Mouse (Mus musculus) forebrain, embryonic 13.5 days (tissue): ENCODE measurements at regions not wholly inside any gene's neighbourhood (a gene's known extent, or its start where the extent isn't known, plus 50 kb on each side); places are given as distances from the start of the nearest gene placed in this dataset.

ENCODE experiments used
- ATAC-seq: fragments of 200-750 bp; cut with Nextera tagmentation; 2 replicates; pipeline ENCODE4 v1.8.0; 2017
- H3K27ac ChIP-seq: fragments of 300-500 bp; sonication (generic); 2 replicates; pipeline ENCODE4 v1.5.1; 2015; ENCODE audit warnings: inconsistent platforms, mild to moderate bottlenecking, moderate library complexity
- H3K27me3 ChIP-seq: fragments of 300-500 bp; sonication (generic); 2 replicates; pipeline ENCODE4 v1.6.1; 2015; ENCODE audit warnings: mild to moderate bottlenecking, inconsistent platforms
- H3K36me3 ChIP-seq: fragments of 300-500 bp; sonication (generic); 2 replicates; pipeline ENCODE4 v1.6.1; 2015; ENCODE audit warnings: mild to moderate bottlenecking, inconsistent platforms; ENCODE audit not compliant: poor library complexity, severe bottlenecking
- H3K4me1 ChIP-seq: fragments of 300-500 bp; sonication (generic); 2 replicates; pipeline ENCODE4 v1.6.1; 2015; ENCODE audit warnings: inconsistent platforms
- H3K4me2 ChIP-seq: fragments of 300-500 bp; sonication (generic); 2 replicates; pipeline ENCODE4 v1.6.1; 2015; ENCODE audit warnings: inconsistent platforms, mild to moderate bottlenecking, moderate library complexity
- H3K4me3 ChIP-seq: fragments of 300-500 bp; sonication (generic); 2 replicates; pipeline ENCODE4 v1.5.1; 2015; ENCODE audit warnings: mild to moderate bottlenecking, inconsistent platforms
- H3K9ac ChIP-seq: fragments of 300-500 bp; sonication (generic); 2 replicates; pipeline ENCODE4 v1.6.1; 2015; ENCODE audit warnings: mild to moderate bottlenecking, inconsistent platforms
- H3K9me3 ChIP-seq: fragments of 300-500 bp; sonication (generic); replicated peaks from 2 replicates; pipeline ENCODE4 v1.6.1; 2016; ENCODE audit warnings: inconsistent platforms
- WGBS: fragments of 180-500 bp; shearing (Covaris S2); methylation state at CpG from one replicate; pipeline ENCODE4 v1.1.7; 2015; 5-methylcytosine and 5-hydroxymethylcytosine counted together

DNA sequence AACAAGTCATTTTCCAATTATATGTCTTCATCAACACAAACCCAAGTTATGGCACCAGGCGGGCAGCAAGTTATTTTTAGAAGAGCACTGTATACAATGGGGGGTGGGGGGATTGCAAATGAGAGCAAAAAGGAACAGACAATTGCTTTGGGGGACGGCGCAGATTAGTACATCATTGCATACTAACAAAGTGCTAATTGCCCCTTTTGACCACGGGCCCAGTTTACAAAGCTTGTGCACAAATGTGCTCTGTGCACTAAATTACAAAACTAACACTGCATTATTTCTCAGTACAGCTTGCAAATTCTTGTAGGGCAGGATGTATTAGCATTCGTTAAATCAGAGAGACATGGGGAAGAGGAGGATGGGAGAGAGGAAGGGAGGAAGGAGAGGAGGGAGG, 116.3 kb upstream of the Cmc1 start:
- H3K9ac ChIP-seq, result no peak overlapping the region
- peaks cover 3% of the 10 kb centered on the region; the same call in 1 of the 2 replicates for H3K27me3 ChIP-seq
- 0 out of 2 replicates have a peak overlapping the region, but pooled peaks have one; percentile 1 for H3K4me2 ChIP-seq
- H3K36me3 ChIP-seq, result no peaks in the 10 kb centered on the region
- no peaks in the 10 kb centered on the region for H3K9me3 ChIP-seq
- no peak overlapping the region for H3K4me3 ChIP-seq
- H3K4me1 ChIP-seq, result peaks cover 17% of the 10 kb centered on the region
- peak; percentile 78 for ATAC-seq
- peak overlapping the region; percentile 12 for H3K27ac ChIP-seq
- WGBS, result 9% methylated on average over 5 of the region's 5 CpGs

DNA sequence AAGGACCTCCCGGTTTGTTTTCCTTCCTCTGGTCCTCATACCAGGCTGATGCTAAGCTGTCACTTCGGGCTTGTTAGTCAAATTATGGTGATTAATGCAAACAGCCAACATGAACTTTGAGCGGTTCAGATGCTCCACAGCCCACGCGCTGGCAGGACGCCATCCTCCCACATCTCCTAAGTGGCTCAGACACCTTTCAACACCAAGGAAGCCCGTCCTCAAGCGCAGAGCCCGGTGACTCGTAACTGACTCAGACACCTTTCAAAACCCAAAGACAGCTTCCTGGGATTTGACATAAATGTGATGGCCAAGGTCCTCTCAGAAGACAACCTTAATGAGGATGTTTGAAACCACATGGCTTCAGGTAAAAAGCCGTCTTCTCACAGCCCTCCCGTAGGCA, 121.7 kb upstream of the Cmc1 start:
- no peak overlapping the region for H3K4me2 ChIP-seq
- H3K4me1 ChIP-seq, result peaks cover 3% of the 10 kb centered on the region; the same call in 1 of the 2 replicates
- no peak overlapping the region for H3K27ac ChIP-seq
- no peaks in the 10 kb centered on the region; the same call in 1 of the 2 replicates for H3K27me3 ChIP-seq
- no peaks in the 10 kb centered on the region for H3K9me3 ChIP-seq
- 81% methylated on average over 12 of the region's 12 CpGs for WGBS
- H3K36me3 ChIP-seq, result no peaks in the 10 kb centered on the region
- no peak overlapping the region for H3K9ac ChIP-seq
- no peak for ATAC-seq
- no peak overlapping the region for H3K4me3 ChIP-seq

DNA sequence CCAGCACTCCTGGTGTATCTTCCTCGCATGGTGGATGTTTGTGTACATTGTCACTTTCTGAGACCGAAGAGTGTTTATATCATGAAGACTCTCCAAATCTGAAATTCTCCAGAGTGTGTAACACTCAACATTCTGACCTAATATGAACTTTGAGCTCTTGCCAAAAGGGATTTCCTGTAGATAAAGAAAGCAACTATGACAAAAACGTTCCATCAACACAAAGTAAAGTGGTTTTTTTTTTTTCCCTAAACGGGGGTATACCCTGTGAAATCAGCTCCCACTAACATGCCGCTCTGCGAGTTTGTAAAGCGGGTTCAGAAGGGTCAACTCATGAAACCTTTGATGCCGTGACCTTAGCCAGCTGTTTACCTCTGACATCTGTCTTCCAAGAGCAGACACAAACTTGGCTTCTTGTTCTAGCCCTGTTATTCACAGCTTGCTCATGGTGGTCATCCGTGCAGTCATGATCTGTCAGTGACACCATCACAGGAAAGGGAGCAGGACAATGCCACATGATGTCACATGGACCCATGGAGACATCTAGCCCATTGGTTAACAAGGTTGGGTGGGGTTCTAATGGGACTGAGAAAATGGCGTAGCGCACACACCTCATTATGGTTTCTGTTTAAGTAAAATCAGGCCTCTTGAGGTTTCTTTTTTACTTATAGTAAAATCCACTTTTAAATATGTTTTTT, 122.9 kb upstream of the Cmc1 start:
- WGBS, result 89% methylated on average over 11 of the region's 11 CpGs
- no peaks in the 10 kb centered on the region for H3K36me3 ChIP-seq

DNA sequence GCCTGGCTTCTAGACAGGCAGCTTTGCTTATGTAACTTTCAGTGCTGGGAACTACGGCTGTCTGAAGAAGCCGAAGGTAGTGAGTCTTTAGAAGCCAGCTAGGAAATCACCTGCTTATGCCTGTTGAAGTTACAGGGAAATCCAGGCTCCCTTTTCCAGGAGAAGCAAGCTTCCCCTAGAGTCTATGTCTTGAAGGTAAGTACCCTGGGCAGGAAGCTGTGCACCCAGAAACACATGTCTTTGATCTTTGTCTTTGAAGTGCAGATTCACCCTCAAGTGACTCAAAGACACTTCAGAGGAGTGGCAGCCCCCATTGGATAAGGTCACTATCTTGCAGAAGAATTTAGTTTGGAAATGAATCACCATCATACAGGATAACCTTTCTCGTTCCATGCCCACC, 135.5 kb upstream of the Cmc1 start:
- H3K27me3 ChIP-seq, result no peaks in the 10 kb centered on the region
- no peak for ATAC-seq
- H3K4me1 ChIP-seq, result no peaks in the 10 kb centered on the region
- H3K36me3 ChIP-seq, result no peaks in the 10 kb centered on the region
- H3K4me2 ChIP-seq, result no peak overlapping the region
- 82% methylated on average over 3 of the region's 3 CpGs for WGBS
- no peaks in the 10 kb centered on the region for H3K9me3 ChIP-seq
- no peak overlapping the region for H3K27ac ChIP-seq
- no peak overlapping the region for H3K9ac ChIP-seq
- H3K4me3 ChIP-seq, result no peak overlapping the region

More for the DNA sequence above, 122.9 kb upstream of the Cmc1 start:
- Histone ChIP-seq H3K4me3 (no peak overlapping the region), H3K27me3 (no peaks in the 10 kb centered on the region), H3K9me3 (no peaks in the 10 kb centered on the region), H3K4me2 (no peak overlapping the region), H3K27ac (no peak overlapping the region), H3K9ac (no peak overlapping the region), H3K4me1 (no peaks in the 10 kb centered on the region)
- no peak for ATAC-seq

DNA sequence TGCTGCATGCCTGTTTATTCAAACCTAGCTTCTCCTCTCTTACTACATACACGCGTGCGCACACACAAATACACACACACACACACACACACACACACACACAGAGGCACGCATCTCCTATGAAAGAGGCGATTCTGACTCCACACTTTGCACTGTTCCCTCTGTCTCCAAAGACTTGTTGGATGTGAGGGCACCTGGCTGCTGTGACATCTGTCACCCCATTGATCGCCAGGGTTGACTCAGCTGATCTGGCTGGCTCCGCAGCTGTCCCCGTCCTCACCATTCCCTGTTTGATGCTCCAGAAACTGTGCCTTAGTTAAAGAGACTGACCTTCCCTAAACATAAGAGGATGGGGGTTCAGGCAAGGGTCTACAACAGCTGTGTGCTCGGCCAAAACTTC, 137.6 kb upstream of the Cmc1 start:
- no peak overlapping the region for H3K27ac ChIP-seq
- no peaks in the 10 kb centered on the region for H3K9me3 ChIP-seq
- no peak overlapping the region for H3K9ac ChIP-seq
- no peaks in the 10 kb centered on the region for H3K36me3 ChIP-seq
- 90% methylated on average over 9 of the region's 9 CpGs for WGBS
- no peak for ATAC-seq
- H3K4me3 ChIP-seq, result no peak overlapping the region
- no peak overlapping the region for H3K4me2 ChIP-seq
- H3K4me1 ChIP-seq, result no peaks in the 10 kb centered on the region
- H3K27me3 ChIP-seq, result no peaks in the 10 kb centered on the region

DNA sequence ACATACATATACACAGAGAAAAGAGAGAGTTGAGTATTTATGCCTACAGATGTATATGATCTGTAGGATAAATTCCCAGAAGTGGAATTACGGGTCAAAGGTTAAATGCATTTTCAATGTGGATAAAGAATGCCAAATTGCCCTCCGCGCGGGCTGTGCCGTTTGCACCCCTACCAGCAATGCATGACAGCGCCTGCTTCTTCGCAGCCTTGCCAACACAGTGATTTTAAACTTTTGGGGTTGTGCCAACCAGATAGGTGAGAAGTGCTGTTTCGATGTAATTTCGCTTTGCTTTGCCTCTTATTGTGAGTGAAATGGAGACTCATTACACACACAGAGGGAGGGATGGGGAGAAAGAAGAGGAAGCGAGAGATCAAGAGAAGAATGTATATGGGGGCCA, 142.9 kb upstream of the Cmc1 start:
- no peak for ATAC-seq
- no peaks in the 10 kb centered on the region for H3K4me1 ChIP-seq
- no peak overlapping the region for H3K4me2 ChIP-seq
- H3K36me3 ChIP-seq, result no peaks in the 10 kb centered on the region
- no peaks in the 10 kb centered on the region for H3K9me3 ChIP-seq
- H3K9ac ChIP-seq, result no peak overlapping the region
- WGBS, result 84% methylated on average over 10 of the region's 10 CpGs
- H3K27me3 ChIP-seq, result no peaks in the 10 kb centered on the region
- H3K27ac ChIP-seq, result no peak overlapping the region
- H3K4me3 ChIP-seq, result no peak overlapping the region

DNA sequence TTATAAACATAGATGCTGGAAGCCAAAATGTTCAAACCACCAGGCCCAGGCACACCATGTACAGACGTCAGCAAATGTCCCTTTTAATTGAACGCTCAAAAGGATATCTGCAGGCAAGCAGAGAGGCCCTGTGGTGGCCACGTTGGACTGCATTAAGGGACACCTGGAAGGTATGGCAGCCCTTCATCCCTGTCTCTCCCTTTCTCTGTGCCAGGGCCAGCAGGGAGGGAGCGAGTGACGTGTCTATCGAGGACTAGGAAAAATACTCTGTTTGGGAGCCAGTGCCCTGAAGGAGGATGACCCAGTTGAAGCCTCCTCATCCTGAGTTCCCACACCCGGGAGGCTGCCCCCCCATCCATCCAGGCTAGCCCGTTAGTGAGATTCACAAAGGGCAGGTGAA, 144.0 kb upstream of the Cmc1 start:
- Histone ChIP-seq H3K36me3 (no peaks in the 10 kb centered on the region), H3K27me3 (no peaks in the 10 kb centered on the region), H3K4me2 (no peak overlapping the region), H3K4me3 (no peak overlapping the region), H3K9ac (no peak overlapping the region), H3K9me3 (no peaks in the 10 kb centered on the region), H3K27ac (no peak overlapping the region), H3K4me1 (no peaks in the 10 kb centered on the region)
- 87% methylated on average over 8 of the region's 8 CpGs for WGBS
- ATAC-seq, result no peak

DNA sequence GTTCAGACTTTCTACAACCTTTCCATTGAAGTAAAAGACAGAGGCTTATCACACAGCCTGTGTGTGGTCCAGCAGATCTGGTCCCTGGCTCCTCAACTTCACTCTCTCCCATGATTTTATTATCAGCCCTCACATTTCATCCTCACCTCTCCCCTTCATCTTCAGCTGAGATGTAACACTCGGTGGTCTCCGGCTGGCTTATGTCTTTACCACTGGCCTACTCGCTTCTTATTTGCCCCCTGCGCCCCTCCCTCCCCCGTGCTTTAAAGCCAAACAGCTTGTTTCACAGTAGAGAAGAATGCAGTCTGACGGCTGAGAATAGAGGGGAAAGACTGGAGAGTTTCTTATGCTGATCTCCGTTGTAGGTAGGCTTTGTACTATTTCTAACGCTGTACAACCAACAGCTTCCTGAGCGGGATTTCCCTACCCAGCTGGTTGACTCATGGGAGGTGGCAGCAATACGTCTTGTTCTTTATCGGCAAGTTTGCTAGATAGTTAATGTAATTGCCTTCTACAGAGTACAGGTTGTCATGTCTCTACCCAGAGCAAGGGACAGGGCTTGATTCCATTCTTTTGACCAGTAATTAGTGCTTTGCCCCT, 152.9 kb upstream of the Cmc1 start:
- Histone ChIP-seq H3K36me3 (no peaks in the 10 kb centered on the region), H3K4me3 (no peak overlapping the region), H3K9me3 (no peaks in the 10 kb centered on the region), H3K27me3 (no peaks in the 10 kb centered on the region), H3K9ac (no peak overlapping the region), H3K27ac (no peak overlapping the region), H3K4me1 (no peaks in the 10 kb centered on the region), H3K4me2 (no peak overlapping the region)
- no peak for ATAC-seq
- WGBS, result 58% methylated on average over 11 of the region's 11 CpGs

DNA sequence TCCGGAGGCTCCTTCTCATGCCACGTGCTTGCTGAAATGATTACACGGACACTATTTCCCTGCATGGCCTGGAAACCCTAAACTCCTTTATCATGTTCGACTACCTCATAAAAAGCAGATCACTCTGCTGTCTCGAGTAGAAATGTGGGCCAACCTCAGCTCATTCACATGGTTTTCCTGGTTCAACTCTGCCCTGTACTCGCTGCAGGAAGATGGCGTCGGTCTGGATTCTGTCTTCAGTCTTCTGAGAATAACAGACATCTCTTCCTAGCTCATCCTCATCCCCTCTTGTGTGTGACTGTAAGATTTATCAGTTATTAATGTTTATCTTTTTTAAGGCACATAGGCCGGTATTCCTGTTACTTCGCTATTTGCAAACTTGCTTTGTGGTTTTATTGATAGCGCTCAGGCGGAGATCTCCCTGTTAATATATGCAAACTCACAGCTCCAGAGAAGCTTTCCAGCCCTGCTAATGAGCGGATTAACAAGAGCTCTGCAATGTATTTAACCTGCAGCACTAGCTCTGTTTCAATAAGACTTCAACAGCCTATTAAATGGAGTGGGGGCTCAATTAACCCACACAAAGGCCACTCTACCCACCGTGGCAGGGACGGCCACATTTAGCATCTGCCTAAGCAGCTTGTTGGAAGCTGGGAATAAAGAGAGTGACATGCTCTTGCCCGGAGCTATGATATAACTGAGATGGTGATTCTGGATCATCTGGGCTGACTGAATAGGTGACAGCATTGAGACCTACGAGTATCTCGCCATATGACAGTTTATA, 159.5 kb upstream of the Eomes start:
- peak overlapping the region; percentile 15; the same call in 1 of the 2 replicates for H3K4me2 ChIP-seq

DNA sequence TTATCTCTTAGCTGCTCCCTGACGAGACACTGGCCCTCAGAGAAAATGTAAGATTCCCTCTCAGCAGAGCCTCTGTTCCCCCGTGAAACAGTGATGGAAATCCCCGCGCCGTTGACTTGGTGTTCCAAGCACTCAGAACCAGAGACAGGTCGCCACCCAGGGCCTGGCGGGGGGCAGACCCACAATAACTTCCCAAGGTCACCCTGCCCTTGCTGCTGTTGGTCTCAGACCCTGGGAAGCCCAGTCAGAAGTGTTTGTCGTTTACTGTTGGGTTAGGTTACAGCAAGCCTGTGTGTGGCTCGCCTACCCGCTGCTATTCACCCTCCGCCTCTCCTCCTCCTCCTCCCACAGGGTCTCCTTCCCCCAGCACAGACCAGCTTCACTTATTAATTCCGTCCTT, 154.2 kb upstream of the Eomes start:
- no peaks in the 10 kb centered on the region for H3K36me3 ChIP-seq
- peaks cover 24% of the 10 kb centered on the region for H3K4me1 ChIP-seq
- WGBS, result 44% methylated on average over 12 of the region's 12 CpGs
- H3K27ac ChIP-seq, result no peak overlapping the region
- no peaks in the 10 kb centered on the region for H3K9me3 ChIP-seq
- H3K9ac ChIP-seq, result no peak overlapping the region
- ATAC-seq, result no peak
- peaks cover 24% of the 10 kb centered on the region; the same call in 1 of the 2 replicates for H3K27me3 ChIP-seq
- H3K4me3 ChIP-seq, result no peak overlapping the region
- H3K4me2 ChIP-seq, result no peak overlapping the region

More for the DNA sequence above, 159.5 kb upstream of the Eomes start:
- H3K4me3 ChIP-seq, result no peak overlapping the region
- no peaks in the 10 kb centered on the region for H3K9me3 ChIP-seq
- H3K4me1 ChIP-seq, result peaks cover 31% of the 10 kb centered on the region
- H3K9ac ChIP-seq, result no peak overlapping the region
- no peaks in the 10 kb centered on the region for H3K36me3 ChIP-seq
- WGBS, result 12% methylated on average over 18 of the region's 18 CpGs
- H3K27me3 ChIP-seq, result peaks cover 44% of the 10 kb centered on the region
- ATAC-seq, result peak; percentile 96
- peak overlapping the region; percentile 68 for H3K27ac ChIP-seq

DNA sequence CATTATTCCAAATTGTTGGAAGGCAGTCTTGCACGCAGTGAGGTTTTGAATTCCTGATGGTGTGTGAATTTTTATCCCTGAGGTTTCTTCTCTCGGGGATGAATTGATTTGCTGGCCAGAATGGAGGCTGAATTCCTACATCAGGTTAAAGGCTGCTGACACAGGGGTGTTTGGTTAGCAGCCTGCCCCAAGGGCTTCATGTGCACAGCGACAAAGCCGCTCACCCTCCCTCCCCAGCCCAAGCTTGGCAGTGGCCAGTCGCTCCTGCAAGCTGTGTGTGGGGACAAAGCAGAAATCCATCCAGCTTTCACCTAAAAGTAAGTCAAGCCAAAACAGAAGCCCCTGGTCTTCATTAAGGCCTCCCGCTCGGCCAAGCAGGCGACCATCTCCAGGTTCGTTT, 151.4 kb upstream of the Eomes start:
- no peaks in the 10 kb centered on the region for H3K9me3 ChIP-seq
- ATAC-seq, result 0 out of 2 replicates have a peak, but pooled peaks have one; percentile 24
- H3K4me2 ChIP-seq, result no peak overlapping the region
- H3K4me1 ChIP-seq, result peaks cover 16% of the 10 kb centered on the region; the same call in 1 of the 2 replicates
- 43% methylated on average over 9 of the region's 9 CpGs for WGBS
- H3K9ac ChIP-seq, result no peak overlapping the region
- H3K27me3 ChIP-seq, result peaks cover 19% of the 10 kb centered on the region; the same call in 1 of the 2 replicates
- no peaks in the 10 kb centered on the region for H3K36me3 ChIP-seq
- peak overlapping the region; percentile 61 for H3K27ac ChIP-seq
- no peak overlapping the region for H3K4me3 ChIP-seq

DNA sequence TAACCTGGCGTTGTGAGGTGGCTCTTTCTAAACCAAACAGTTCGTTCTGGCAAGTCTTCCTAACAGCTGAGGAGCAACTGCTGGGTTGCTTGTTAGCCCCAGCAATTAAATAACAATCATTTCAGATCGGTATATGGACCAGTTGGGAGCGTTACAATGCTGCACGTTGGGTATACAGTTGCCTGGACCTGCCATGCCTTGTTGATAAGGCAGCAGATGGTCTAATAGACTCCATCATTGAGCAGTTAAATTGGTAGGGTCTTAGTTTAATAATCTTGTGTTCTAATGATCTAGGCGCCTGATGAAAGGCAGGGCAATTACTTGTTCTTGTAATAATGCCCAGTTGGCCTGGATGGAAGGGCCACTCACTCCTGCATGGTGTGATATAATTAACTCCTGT, 150.1 kb upstream of the Eomes start:
- peak; percentile 51; the same call in 1 of the 2 replicates for ATAC-seq
- Histone ChIP-seq H3K27me3 (peaks cover 11% of the 10 kb centered on the region; the same call in 1 of the 2 replicates), H3K36me3 (no peaks in the 10 kb centered on the region), H3K4me2 (no peak overlapping the region), H3K4me1 (peaks cover 16% of the 10 kb centered on the region; the same call in 1 of the 2 replicates), H3K4me3 (no peak overlapping the region), H3K27ac (peak overlapping the region; percentile 6), H3K9ac (no peak overlapping the region), H3K9me3 (no peaks in the 10 kb centered on the region)
- 52% methylated on average over 6 of the region's 6 CpGs for WGBS
